Mouse (Mus musculus) CH12.LX (cell line): ENCODE results near the gene Maz. TPM values are rescaled to one million over a fixed set of nuclear protein-coding genes. Genes with fewer than 3 reads are reported as not detected.

Experiments
- DNase-seq: peaks from one replicate; pipeline ENCODE4 v3.0.0-alpha.2; 2013; ENCODE audit errors: extremely low read depth
- H3K27ac ChIP-seq: 2 replicates; pipeline ENCODE4 v1.5.1; 2012; ENCODE audit warnings: low read depth, mild to moderate bottlenecking, control low read depth, moderate library complexity; ENCODE audit not compliant: insufficient read depth
- H3K27me3 ChIP-seq: replicated peaks from 2 replicates; pipeline ENCODE3; 2012; ENCODE audit warnings: inconsistent platforms
- H3K36me3 ChIP-seq, 2 experiments: replicated peaks in 1 of 2; 2 replicates each; pipeline versions ENCODE3 to v1.6.1; 2012; ENCODE audit warnings: inconsistent platforms in 1 of 2, low read length in 1 of 2, mild to moderate bottlenecking in 1 of 2, mixed read lengths in 1 of 2, moderate library complexity in 1 of 2; ENCODE audit not compliant: control insufficient read depth in 1 of 2, insufficient read depth in 1 of 2
- H3K4me1 ChIP-seq, 2 experiments: 2 replicates each; pipeline ENCODE4 v1.6.1; 2012; ENCODE audit warnings: inconsistent platforms in 1 of 2, moderate library complexity in 1 of 2; ENCODE audit not compliant: insufficient read depth in 2 of 2, control insufficient read depth in 1 of 2
- H3K4me2 ChIP-seq: 2 replicates; pipeline ENCODE4 v1.6.1; 2012; ENCODE audit warnings: low read depth, mild to moderate bottlenecking, control low read depth; ENCODE audit not compliant: poor library complexity, insufficient read depth, severe bottlenecking
- H3K4me3 ChIP-seq, 3 experiments: fragments of 150-350 bp in 1 of 3; sonication (generic) in 1 of 3; replicated peaks in 1 of 3; 2 replicates each; pipeline versions ENCODE3 to v1.5.1; 2011 to 2012; ENCODE audit warnings: low read depth in 2 of 3, low read length in 2 of 3, mild to moderate bottlenecking in 2 of 3, moderate library complexity in 2 of 3, control low read depth in 1 of 3, improper control_type of control experiment in 1 of 3, inconsistent platforms in 1 of 3, mixed read lengths in 1 of 3; ENCODE audit not compliant: poor library complexity in 1 of 3
- H3K79me2 ChIP-seq: replicated peaks from 2 replicates; pipeline ENCODE4 v1.6.1; 2012; ENCODE audit warnings: mild to moderate bottlenecking, moderate library complexity; ENCODE audit not compliant: control insufficient read depth, poor library complexity, insufficient read depth, severe bottlenecking; ENCODE audit errors: extremely low read depth
- H3K9ac ChIP-seq: 2 replicates; pipeline ENCODE4 v1.6.1; 2012; ENCODE audit warnings: low read depth, mild to moderate bottlenecking, control low read depth, moderate library complexity; ENCODE audit not compliant: insufficient read depth
- H3K9me3 ChIP-seq: replicated peaks from 2 replicates; pipeline ENCODE3; 2012; ENCODE audit warnings: low read length, inconsistent platforms, mixed read lengths
- BHLHE40 ChIP-seq: IDR thresholded peaks from 2 replicates; pipeline ENCODE4 v1.6.1; 2011; ENCODE audit warnings: mild to moderate bottlenecking, low read depth, low read length, improper control_type of control experiment
- CHD2 ChIP-seq: IDR thresholded peaks from 2 replicates; pipeline ENCODE4 v1.6.1; 2011; ENCODE audit warnings: low read length, improper control_type of control experiment
- CTCF ChIP-seq, 2 experiments: IDR thresholded peaks in 1 of 2; conservative IDR thresholded peaks in 1 of 2; 2 replicates each; pipeline ENCODE4 v1.5.1; 2011 to 2012; ENCODE audit warnings: low read depth in 2 of 2, low read length in 2 of 2, improper control_type of control experiment in 1 of 2, inconsistent platforms in 1 of 2, mild to moderate bottlenecking in 1 of 2, moderate library complexity in 1 of 2
- E2F4 ChIP-seq: IDR thresholded peaks from 2 replicates; pipeline ENCODE4 v1.6.1; 2011; ENCODE audit warnings: low read depth, low read length, improper control_type of control experiment; ENCODE audit not compliant: insufficient replicate concordance
- ELF1 ChIP-seq: IDR thresholded peaks from 2 replicates; pipeline ENCODE4 v1.6.1; 2014; ENCODE audit warnings: low read depth, mild to moderate bottlenecking, inconsistent platforms, low read length, improper control_type of control experiment
- EP300 ChIP-seq: IDR thresholded peaks from 2 replicates; pipeline ENCODE4 v1.6.1; 2011; ENCODE audit warnings: low read length, improper control_type of control experiment
- GABPA ChIP-seq: IDR thresholded peaks from 2 replicates; pipeline ENCODE4 v1.6.1; 2012; ENCODE audit warnings: low read depth, low read length, improper control_type of control experiment, inconsistent platforms; ENCODE audit not compliant: insufficient replicate concordance
- JUN ChIP-seq: IDR thresholded peaks from 2 replicates; pipeline ENCODE4 v1.6.1; 2011; ENCODE audit warnings: low read depth, mild to moderate bottlenecking, low read length, improper control_type of control experiment, moderate library complexity; ENCODE audit not compliant: insufficient read depth
- JUND ChIP-seq: conservative IDR thresholded peaks from 2 replicates; pipeline ENCODE4 v1.6.1; 2011; ENCODE audit warnings: low read depth, low read length, improper control_type of control experiment
- KAT2A ChIP-seq: IDR thresholded peaks from 2 replicates; pipeline ENCODE4 v1.6.1; 2012; ENCODE audit warnings: low read length, improper control_type of control experiment, inconsistent platforms; ENCODE audit not compliant: insufficient replicate concordance
- MAFK ChIP-seq: IDR thresholded peaks from 2 replicates; pipeline ENCODE4 v1.6.1; 2011; ENCODE audit warnings: low read length, improper control_type of control experiment; ENCODE audit not compliant: insufficient replicate concordance
- MAX ChIP-seq: IDR thresholded peaks from 2 replicates; pipeline ENCODE4 v1.6.1; 2011; ENCODE audit warnings: low read length, improper control_type of control experiment
- MAZ ChIP-seq: IDR thresholded peaks from 2 replicates; pipeline ENCODE4 v1.6.1; 2012; ENCODE audit warnings: low read depth, mild to moderate bottlenecking, inconsistent platforms, low read length, improper control_type of control experiment, moderate library complexity
- MEF2A ChIP-seq: IDR thresholded peaks from 2 replicates; pipeline ENCODE4 v1.6.1; 2014; ENCODE audit warnings: low read depth, mild to moderate bottlenecking, inconsistent platforms, low read length, improper control_type of control experiment, borderline replicate concordance
- PAX5 ChIP-seq: IDR thresholded peaks from 2 replicates; pipeline ENCODE4 v1.6.1; 2012; ENCODE audit warnings: low read length, inconsistent platforms, mixed read lengths
- RCOR1 ChIP-seq: conservative IDR thresholded peaks from 2 replicates; pipeline ENCODE4 v1.6.1; 2012; ENCODE audit warnings: low read depth, mild to moderate bottlenecking, inconsistent platforms, low read length, improper control_type of control experiment
- SMC3 ChIP-seq: IDR thresholded peaks from 2 replicates; pipeline ENCODE4 v1.6.1; 2011; ENCODE audit warnings: low read depth, low read length, improper control_type of control experiment
- USF1 ChIP-seq: IDR thresholded peaks from 2 replicates; pipeline ENCODE4 v1.6.1; 2014; ENCODE audit warnings: low read depth, mild to moderate bottlenecking, inconsistent platforms, low read length, improper control_type of control experiment
- USF2 ChIP-seq: conservative IDR thresholded peaks from 2 replicates; pipeline ENCODE4 v1.6.1; 2011; ENCODE audit warnings: low read depth, low read length, improper control_type of control experiment
- ZC3H11A ChIP-seq: IDR thresholded peaks from 2 replicates; pipeline ENCODE4 v1.6.1; 2012; ENCODE audit warnings: low read depth, mild to moderate bottlenecking, inconsistent platforms, low read length, improper control_type of control experiment
- ZMIZ1 ChIP-seq: IDR thresholded peaks from 2 replicates; pipeline ENCODE4 v1.6.1; 2012; ENCODE audit warnings: low read depth, mild to moderate bottlenecking, inconsistent platforms, low read length, improper control_type of control experiment
- dilution Hi-C: fragments of 300-500 bp; cut with MboI; formaldehyde crosslinking; loops from 2 replicates; pipeline ENCODE4 v1.14.3; 2020; ENCODE audit warnings: low sequenced_read_pairs; ENCODE audit not compliant: extremely low pct_unique_long_range_greater_than_20kb, extremely low pct_ligation_motif_present
- in situ Hi-C: fragments of 300-500 bp; cut with MboI; formaldehyde crosslinking; loops from 3 replicates; pipeline ENCODE4 v1.14.3; 2019; ENCODE audit warnings: low sequenced_read_pairs, low pct_ligation_motif_present, low pct_unique_long_range_greater_than_20kb, mixed read lengths
- polyA plus RNA-seq: library from polyadenylated mRNA; unstranded; fragments of >175 nt; gene quantifications from 2 replicates; pipeline ENCODE4 v1.2.1, GENCODE M21; 2012; ENCODE audit warnings: low read depth; ENCODE audit not compliant: insufficient read length
- total RNA-seq, 2 experiments: library from RNA; depleted of rRNA; stranded (reverse); fragments of 300-350 nt in 1 of 2; fragments of >200 nt in 1 of 2; gene quantifications; 2 replicates each; pipeline ENCODE4 v1.2.3; 2012 to 2014

Maz gene
- total and polyA plus RNA-seq, 3 experiments: 87.0 to 219 (median 91.2) TPM

DNA sequence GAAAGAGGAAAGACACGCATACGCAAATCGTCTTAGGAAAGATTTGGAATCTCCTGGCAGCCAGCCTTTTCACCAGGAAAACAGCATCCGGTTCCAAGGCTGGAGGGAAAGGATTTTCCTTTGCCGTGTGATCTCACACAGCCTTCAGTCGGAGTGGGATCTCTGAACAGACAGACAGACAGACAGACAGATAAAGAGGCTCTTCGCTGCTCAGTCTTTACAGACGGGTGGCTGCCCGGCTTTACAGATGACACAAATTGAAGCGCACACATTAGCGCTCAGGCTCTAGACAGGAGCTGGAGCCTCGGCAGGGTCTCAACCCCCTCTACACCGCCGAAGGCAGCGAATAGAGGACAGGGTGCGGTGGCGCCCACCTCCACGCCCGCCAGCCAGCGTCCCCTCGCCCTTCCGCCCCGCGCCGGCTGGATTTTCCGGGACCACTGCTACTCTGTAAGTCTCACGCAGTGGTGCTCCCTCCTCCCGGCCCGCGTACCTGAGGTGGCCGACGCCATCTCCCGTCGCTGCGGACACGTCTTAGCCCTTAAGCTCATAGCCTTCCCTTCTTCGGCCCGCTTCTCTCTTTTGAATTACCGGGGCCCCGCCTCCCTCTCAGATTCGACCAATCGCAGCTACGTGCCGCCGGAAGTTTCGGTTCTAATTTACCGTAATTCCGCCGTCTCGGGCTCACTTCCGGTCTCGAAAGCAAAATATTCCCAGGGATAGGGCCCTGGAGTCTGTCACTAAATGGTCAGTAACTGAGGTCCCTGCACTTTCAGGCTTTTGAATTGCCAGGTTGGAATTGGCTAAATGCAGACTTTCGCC lies 15.2 kb upstream of the Maz start, which contains the start of gene Kif22 (continued):
- TF ChIP-seq MEF2A (peak; percentile 63; the same call in 1 of the 2 replicates), BHLHE40 (no peak), RCOR1 (no peak), MAX (0 out of 2 replicates have a peak, but pooled peaks have one; percentile 44), SMC3 (no peak), GABPA (no peak), MAZ (peak; percentile 57; the same call in 1 of the 2 replicates), ZC3H11A (no peak), CHD2 (peak; percentile 89), USF1 (no peak), EP300 (no peak)

DNA sequence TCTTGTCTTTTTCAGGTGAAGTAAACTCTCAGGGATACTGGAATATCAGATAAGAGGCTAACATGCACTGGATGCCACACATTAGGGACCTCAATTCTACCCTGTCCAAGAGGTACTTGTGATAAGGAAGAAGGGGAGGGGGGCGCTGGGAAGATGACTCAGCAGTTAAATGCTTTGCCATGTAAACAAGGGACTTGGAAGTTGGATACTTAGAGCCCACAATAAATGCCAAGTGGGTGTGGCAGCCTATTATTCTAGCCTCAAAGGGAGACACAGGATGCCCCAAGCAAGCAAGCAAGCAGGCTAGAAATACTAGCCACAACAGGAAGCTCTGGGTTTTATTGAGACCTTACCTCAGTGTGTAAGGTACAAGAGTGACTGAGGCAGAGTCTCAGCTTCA lies 4.4 kb upstream of the Maz start:
- H3K27ac ChIP-seq: peak overlapping the region; percentile 17; the same call in 1 of the 2 replicates
- H3K9me3 ChIP-seq: no peaks in the 10 kb centered on the region
- H3K4me2 ChIP-seq: no peak overlapping the region
- in situ Hi-C loops: no loop called here
- H3K9ac ChIP-seq: no peak overlapping the region
- no peak for DNase-seq
- no peak for TF ChIP-seq CTCF (conservative IDR thresholded peaks at IDR 0.05 in 1 of 2, IDR thresholded peaks at IDR 0.05 in 1 of 2; ENCODE audit: low read depth in 2 of 2, low read length in 2 of 2)
- no peak for TF ChIP-seq JUN
- TF ChIP-seq USF2: no peak
- no peak for TF ChIP-seq E2F4
- TF ChIP-seq PAX5: no peak
- TF ChIP-seq ZC3H11A: no peak
- no peak for TF ChIP-seq ELF1
- TF ChIP-seq JUND: no peak
- no peak for TF ChIP-seq ZMIZ1
- TF ChIP-seq MAFK: no peak
- TF ChIP-seq KAT2A: no peak
- peaks cover 3 to 11% of the 10 kb centered on the region in 2 experiments; a peak in 3 of 4 replicates for H3K4me1 ChIP-seq
- peaks cover 66 to 85% of the 10 kb centered on the region in 2 experiments for H3K36me3 ChIP-seq
- no peak overlapping the region for H3K4me3 ChIP-seq
- no peaks in the 10 kb centered on the region for H3K27me3 ChIP-seq
- dilution Hi-C loops: no loop called here
- no peaks in the 10 kb centered on the region for H3K79me2 ChIP-seq
